Mouse (Mus musculus) c-Kit-positive CD71-positive TER-119-positive erythroid progenitor cells, embryonic 14.5 days (primary cell): Measurements from ENCODE around the gene Bbc3.
A peak's percentile ranks its signal among the peaks of the same experiment; 100 is the strongest.
"Not testable (repeated sequence)": the region's sequence is repeated elsewhere in the genome, so short reads cannot be mapped to it uniquely, and the experiment has no call there.

Experiments
- DNase-seq: peaks from one replicate; pipeline ENCODE4 v3.0.0-alpha.2; 2013; ENCODE audit warnings: low spot score

Bbc3 gene

DNA sequence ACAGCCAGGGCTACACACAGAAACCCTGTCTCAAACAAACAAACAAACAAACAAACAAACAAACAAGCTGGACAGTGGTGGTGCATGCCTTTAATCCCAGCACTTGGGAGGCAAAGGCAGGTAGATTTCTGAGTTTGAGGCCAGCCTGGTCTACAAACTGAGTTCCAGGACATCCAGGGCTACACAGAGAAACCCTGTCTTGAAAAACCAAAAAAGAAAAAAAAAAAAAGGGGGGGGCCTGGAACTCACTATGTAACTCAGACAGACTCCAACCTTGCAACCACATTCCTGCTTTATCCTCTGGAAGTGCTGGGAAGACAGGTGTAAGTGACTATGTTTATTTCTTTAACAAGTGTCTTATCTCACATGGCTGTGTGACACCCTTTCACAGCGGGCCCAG is at the start of gene Bbc3:
Bbc3 (plus strand) TSS at position 301 of the 400 bp plus-strand sequence.
- DNase-seq = not testable (repeated sequence)

DNA sequence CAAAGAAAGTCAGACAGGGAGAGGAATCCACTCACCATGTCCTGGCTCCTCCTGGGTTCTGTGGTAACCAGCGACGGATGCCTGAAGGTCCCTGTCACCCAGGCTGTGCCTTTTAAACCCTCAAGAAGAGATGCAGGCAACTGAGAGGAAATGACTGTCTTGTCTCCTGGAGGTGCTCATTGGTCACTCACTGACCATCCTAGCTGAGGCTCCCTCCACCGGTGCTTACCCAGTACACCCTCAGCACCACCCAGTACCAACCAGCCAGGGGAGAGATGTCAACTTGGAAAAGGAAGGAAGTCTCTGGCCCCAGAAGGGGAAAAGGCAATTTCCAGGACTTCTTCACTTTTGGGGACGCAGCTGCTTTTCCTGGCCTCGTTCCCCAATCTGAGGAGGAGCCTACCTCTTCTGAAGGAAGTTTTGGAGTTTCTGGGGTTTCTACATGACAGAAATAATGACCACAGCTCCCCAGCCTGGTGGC is 49.0 kb upstream of the Bbc3 start, which contains the start of gene C5ar1:
C5ar1 (minus strand) TSS at position 431 of the 481 bp plus-strand sequence.
- DNase-seq = no peak

DNA sequence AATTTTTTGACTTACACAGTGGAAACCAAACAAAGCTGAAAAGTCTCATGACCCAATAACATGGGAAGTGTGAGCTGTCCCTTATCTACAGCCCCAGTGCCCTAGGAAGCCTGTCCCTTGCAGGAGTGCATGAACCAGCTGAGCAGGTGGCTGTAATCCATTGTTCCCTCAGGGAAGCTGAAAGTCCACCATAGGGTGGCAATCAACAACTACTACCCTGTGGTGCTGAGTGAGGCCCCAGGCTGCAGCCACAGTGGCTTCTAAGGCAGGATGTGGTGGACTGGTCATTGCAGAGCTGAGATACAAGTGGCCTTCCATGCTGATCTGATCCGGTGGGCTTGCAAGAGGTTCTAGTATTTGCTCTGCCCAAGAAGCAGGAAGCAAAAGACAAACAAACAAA is 47.1 kb upstream of the Bbc3 start:
- DNase-seq = no peak

DNA sequence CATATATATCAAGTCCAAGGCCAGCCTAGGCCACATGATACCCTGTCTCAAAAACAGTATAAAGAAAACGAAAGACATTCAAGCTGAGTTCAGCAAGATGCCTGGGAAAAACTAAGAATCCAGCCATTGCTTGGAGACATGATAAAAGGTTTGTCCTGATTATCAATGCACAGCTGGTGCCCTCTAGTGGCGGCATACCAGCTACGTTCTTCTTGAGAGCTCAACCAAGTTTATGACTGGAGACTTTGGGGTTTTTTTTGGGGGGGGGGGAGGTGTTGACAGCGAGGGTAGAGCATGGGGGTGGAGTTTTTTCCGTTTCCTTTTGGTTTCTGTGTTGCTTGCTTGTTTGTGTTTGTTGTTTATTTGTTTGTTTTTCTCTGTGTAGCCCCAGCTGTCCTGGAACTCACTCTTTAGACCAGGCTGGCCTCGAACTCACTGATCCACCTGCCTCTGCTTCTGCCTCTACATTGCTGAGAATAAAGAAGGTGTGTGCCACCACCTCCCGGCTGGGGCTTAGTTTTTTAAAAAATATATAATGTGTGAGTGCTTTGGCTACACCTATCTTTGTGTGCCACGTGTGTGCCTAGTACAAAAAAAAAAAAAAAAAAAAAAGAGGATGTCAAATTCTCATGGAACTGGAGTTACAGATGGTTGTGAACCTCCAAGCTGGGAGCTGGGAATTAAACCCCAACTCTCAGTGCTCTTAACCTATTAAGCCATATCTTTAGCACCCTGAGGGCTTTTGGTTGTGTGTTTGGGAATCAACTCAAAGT is 45.0 kb upstream of the Bbc3 start:
- peak; percentile 84 for DNase-seq

DNA sequence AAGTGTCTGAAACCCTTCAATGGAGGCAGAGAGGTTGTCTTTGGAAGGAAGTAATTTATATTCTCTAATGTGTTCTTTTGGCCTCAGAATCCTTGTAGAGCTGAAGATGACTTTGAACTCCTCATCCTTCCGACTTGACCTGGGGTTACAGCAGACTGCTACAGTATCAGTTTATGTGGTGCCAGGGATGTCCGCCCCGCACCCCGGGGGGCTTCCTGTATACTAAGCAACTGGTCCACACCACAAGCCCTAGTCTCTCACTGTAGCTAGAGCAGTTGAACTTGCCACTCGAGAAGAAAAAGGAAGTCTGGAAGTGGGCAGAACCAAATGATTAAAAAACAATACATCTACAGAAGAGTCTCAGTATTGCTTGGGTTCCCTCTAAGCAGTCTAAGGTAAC is 44.4 kb upstream of the Bbc3 start:
- DNase-seq = no peak

DNA sequence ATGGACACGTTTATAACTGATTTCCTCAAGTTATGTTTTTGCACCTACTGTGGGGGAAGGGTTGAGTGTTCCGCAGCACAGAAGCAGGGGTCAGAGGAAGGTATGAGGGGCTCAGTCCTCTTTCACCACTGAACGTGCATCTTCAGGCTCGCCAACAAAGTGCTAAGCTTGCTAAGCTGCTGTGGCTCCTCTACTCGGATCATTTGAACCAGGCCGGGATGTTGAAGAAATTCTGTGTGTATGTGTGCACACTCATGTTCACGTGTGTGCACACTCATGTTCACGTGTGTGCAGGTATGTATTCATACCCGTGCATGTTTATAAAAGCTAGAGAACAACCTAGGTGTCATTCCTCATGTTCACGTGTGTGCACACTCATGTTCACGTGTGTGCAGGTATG is 42.3 kb upstream of the Bbc3 start:
- no peak for DNase-seq

DNA sequence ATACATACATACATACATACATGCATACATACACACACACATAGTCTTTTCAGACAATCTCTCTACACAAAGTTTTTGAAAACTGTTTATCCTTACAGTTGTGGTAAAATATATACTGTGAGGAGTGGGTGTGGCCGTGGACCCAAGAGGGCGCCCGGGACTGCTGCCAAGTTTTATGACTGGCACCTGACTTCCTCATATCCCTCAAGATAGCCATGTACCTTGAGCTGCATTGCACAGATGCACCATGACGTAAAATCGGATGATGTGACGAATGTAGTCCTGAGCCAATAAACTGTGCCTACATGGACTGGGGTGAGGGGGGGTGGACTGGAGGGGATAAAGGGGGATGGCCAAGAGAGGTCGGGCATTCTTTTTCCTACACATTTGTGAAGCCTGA is 41.6 kb upstream of the Bbc3 start:
- DNase-seq = not testable (repeated sequence)

DNA sequence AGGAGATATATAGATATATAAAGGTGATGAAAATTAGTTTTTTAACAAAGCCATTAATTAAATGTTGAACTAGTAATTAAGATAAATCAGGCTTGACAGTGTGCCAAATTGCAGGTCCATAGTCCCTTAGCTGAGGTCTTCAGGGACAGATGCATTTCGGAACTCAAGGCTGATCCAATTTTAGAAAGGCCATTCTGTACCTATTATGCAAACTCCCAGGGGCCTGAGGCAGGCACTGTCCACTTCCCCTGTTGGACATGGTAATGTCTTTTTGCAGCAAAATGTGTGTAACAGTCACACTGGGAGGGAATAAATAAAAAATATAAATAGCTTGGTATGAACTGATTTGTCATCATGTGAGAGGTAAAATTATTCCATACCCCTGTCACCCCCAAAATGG is 37.1 kb upstream of the Bbc3 start:
- no peak for DNase-seq

DNA sequence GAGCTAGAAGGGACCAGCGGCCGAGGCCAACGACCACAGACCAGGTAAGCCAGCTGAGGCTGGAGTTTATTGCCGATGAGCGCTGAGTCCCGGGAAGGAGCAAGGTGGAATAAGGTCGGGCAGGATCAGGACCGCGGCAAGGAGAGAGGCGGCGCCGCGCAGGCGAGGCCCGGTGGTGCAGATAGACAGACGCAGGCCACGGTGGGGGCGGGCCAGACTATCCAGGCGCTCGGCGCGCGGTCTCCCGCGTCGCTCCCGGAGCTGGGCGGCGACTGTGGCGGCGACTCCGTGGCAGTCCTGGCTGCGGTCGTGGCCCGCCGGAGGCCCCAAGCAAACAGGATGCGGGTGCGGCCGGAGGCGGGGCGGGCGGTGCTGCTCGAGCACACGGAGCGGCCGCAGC is 35.5 kb upstream of the Bbc3 start:
- DNase-seq = peak; percentile 79

DNA sequence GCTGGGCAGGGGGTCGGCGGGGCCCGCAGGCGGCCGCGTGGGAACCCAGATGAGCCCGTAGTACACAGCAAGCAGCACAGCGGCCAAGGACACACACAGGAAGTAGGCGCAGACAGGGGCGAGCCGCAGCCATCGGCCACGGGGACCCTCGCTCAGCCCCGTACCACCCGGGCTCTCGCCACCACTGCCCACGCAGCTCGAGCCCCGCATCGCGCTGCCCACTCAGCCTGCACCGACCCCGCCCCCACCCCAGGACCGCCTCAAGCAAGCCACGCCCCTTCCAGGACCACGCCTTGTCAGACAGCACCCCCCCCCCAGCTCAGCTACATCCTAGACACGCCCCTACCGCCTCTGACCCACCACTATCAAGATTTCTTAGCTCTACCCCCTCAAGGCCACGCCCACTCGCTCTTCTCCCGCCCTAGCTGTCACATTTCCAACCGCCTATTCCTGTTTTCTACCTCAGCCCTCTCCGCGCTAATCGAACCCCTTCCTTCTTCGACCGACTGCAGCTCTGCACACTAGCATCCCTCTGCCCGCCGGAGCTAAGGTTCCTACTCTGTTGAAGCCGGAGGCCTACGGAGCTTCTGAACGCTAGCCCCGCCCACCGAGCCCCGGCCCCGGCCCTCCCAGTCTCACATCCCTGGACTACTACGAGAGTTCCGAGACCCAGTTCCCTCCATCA is 35.0 kb upstream of the Bbc3 start, which contains the start of gene Inafm1:
Inafm1 (minus strand) TSS at position 537 of the 685 bp plus-strand sequence.
- DNase-seq = peak; percentile 93

DNA sequence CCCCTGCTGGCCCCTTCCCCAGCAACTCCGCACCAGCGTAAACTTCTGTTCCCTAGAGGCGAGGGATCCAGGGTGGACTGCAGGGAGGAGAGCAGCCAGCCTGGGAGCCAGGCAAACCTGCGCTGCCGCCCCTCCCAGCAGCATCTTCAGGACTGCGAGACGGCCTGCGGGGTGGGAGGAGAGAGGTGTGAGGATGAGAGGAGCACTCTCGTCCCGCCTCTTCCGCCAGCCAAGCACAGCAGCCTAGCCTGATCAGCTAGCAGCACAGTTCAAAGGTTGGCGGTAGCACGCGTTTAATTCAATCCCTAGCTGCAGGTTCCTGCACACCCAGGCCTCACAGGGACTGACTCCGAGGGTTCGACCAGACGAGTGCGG is 34.4 kb upstream of the Bbc3 start:
- peak; percentile 81 for DNase-seq

DNA sequence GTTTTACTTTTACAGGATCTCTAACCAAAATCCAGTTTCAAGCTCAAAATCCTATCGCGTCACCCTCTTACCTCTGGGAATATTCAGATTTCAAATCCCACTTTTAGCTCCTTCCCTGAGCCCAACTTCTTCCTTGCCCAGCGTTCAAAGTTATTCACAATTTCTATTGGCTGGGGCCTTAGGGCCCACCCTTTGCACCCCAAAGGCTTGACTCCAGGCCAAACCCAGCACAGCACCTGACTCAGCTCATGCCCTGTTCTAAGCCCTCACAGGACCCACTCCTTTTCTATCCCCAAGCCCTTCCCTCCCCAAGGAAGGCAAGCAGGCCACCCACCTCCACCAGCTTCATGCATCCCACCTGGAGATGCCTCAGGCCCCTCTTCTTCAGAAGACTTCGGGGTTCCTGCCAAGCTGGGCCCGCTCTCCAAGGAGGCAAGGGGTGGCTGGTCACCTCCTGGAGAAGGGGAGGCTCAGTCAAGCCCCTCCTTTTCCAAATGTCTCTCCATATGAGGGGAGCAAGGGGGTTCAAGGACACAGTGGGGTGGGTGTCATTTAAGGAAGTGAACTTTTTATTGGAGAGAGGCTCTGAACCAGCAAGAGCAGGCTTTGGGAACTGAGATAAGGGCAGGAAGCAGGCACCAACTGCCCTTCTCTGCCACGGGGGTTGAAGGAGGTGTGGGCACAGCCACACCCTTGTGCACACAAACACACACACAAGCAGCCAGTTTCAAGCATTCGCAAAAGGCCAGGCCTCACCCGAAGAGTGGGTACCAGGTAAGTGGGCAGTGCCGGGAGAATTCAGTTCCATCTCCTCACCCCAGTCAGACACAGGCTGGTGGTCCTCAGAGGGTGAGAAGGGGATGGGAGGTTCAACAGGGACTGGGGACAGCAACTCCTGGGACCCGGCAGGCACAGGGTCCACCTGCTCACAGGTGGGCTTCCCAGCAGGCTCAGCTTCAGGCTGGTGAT is 33.0 kb upstream of the Bbc3 start:
- DNase-seq = peak; percentile 51

DNA sequence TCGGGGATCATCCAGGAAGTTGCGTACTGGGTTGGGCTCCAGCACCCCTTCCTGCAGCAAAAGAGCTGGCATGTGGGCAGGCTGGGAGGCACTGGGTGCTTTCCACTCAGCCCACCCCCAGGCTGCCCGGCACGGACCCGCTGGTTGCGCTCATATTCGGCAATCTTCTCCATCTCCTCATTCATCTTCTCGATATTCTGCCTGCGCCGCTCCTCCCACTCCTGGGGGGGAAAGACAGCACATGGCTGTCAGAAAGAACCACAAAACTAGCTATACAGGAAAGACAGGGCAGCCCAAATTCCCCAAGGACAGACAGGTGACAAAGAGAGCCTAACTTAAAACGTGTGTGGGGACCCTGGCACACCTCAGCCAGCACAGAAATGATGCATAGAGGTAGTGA is 27.5 kb upstream of the Bbc3 start:
- no peak for DNase-seq

DNA sequence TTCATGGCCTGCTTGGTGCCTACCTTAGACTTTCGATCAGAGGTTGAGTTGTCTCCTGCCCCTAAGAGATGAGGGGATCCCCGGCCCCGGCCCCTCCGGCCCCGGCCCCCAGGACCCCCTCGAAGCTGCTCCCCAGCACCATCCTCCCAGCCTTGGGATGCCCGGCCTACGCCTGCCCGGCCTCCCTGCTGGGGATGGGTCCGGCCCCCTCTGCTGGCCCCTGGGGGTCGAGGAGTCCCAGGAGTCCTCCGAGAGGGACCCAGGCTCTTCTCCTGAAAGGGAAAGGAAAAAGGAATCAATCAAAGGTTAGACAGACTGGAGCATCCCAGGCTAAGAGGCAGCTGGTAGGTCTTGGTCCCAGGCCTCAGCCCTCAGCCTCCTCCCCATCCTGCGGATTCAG is 25.9 kb upstream of the Bbc3 start:
- no peak for DNase-seq

DNA sequence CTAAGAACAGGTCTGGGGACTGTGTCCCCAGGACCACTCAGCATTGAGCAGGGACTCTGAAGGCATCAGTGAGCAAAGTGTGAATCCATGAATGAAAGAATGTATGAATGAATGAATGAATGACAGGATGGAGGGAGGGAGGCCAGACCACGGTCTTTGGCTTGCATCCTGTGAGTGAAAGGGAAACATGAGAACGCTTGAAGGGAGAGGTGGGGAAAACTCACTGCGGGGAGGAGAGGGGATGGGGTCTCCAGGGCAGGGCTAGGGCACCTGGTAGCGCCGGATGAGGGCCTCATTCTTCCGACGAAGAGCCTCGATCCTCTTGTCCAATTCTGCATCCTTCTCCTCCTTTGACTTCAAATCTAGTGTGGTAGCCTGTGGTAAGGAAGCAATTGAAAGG is 24.2 kb upstream of the Bbc3 start:
- no peak for DNase-seq

DNA sequence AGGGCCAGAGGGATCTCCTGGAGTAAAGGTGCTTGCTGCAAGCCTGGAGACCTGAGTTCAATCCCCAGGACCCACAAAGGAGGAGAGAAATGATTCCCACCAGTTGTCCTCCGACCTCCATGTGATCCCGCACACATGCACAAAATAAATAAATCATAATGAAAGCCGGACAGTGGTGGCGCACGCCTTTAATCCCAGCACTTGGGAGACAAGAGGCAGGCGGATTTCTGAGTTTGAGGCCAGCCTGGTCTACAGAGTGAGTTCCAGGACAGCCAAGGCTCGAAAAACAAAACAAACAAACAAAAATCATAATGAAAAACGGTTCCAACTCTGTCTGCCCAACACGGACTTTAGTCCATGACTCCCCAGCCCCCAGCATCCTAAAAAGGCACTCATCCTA is 23.3 kb upstream of the Bbc3 start:
- DNase-seq = no peak

DNA sequence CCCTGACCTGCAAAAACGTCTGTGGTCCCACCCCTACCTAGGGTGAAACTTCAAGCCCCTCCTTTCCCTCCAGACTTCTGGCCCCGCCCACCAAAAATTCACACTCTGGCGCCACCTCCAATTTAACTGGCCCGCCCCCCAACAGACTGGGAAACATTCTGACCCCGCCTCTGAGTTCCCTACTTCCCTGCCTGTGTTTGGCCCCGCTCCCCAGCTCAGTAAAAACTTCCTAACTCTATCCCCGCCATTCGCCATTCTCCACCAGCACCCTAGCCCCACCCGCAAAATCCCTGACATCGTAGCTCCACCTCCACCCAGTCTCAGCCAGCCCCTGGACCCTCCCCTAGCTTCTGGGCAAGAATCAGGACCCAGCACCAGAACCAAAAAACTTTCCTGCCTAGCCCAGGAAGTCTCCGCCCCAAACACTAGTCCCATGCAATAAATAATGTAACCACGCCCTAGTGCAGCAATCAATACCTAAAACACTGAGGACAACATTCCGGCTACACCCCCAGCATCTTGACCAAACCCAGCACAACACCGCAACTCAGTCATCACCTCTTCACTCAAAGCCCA is 22.7 kb upstream of the Bbc3 start:
- peak; percentile 71 for DNase-seq

DNA sequence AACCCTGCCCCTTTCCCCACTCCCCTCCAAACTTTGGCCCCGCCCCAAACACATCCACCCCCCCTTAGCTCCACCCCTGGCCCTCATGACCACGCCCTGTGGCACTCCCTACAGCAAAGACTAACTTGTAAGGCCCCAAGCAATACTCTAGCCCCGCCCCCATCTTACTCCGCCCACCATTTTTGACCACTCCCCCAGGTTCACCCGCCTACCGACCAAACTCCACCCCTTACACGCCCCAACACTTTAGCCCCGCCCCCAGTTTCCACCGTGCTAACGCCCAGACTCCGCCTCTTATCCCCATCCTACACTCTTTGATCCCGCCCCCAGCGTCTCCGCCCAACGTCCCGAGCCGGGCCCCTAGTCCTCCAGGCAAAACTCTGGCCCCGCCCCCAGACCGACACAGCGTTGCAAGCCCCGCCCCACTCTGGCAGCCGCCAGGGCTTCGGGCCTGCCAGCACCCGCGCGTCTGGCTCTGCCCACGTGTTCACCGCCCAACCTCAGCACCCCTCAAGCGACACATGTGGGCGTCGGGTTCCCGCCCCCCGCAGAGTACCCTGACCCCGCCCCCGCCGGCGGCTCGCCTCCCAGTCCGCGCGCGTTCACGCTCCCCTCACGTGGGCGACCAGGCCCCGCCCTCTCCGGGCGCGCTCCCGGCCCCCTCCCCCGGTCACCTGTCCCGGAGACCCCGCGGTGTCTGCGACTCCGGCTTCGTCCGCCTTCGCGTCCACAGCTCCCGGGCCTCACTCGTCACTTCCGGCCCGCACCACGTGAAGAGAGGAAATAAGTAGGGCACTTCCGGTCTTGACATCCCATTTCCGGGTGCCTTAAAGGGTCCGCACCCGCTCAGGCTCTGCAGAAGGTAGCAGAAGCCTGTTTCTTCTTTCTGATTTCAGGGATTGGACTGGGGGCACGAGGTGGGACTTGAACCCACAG is 21.9 kb upstream of the Bbc3 start, which contains the start of gene Ccdc9:
Ccdc9 (minus strand) TSS at position 770 of the 936 bp plus-strand sequence.
- DNase-seq = peak; percentile 100

DNA sequence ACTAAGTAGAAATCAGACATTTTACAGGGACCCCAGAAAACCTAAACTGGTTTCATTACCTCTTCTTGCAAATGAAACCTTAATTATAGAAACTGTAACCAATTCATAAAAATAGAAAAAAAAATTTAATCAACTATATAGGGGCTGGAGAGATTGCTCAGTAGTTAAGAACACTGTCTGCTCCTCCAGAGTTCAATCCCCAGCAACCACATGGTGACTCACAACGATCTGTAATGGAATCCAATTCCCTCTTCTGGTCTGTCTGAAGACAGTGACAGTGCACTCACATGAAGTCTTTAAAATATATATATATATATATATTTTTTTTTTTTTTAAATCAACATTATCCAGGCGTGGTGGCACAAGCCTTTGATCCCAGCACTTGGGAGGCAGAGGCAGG is 21.2 kb upstream of the Bbc3 start:
- no peak for DNase-seq

DNA sequence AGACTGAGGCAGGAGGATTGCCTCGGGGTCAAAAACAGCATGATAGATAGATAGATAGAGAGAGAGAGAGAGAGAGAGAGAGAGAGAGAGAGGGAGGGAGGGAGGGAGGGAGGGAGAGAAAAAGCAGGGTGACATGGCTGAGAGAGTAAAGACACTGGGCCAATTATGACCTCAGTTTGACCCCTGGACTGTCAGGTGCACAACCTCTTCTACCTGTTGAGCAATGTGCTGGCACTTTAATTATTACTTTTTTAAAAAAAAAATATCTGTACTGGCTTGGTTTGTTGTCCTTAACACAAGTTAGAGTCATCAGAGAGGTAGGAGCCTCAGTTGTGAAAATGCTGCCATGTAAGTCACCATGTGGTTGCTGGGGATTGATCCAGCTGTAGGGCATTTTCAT is 20.4 kb upstream of the Bbc3 start:
- DNase-seq = no peak

DNA sequence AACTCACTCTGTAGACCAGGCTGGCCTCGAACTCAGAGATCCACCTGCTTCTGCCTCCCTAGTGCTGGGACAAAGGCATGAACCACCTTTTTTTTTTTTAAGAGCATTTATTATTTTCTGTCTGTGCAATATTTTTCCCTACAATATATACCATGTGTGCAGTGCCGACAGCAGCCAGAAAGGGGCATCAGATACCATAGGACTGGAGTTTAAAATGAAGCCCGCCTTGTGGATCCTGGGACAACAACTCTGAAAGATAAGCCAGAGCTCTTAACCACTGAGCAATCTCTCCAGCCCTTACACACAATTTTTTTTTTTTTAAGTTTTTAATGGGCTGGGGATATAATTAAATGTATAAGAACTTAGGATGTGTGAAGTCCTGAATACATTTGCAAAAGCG is 13.8 kb upstream of the Bbc3 start:
- DNase-seq = peak; percentile 72
